Mouse (Mus musculus) hindbrain, postnatal 0 days (tissue): ENCODE data around the gene Med26. TPM values are rescaled to one million over a fixed set of nuclear protein-coding genes. Genes with fewer than 3 reads are reported as not detected.

Experiments used
- ATAC-seq: fragments of 200-750 bp; cut with Nextera tagmentation; 2 replicates; pipeline ENCODE4 v1.8.0; 2017; ENCODE audit warnings: mild to moderate bottlenecking, moderate TSS enrichment, moderate library complexity
- DNase-seq: peaks from one replicate; pipeline ENCODE4 v3.0.0-alpha.2; 2015; ENCODE audit warnings: low spot score
- H3K27ac ChIP-seq: fragments of 300-500 bp; sonication (generic); 2 replicates; pipeline ENCODE4 v1.5.1; 2014; ENCODE audit warnings: mild to moderate bottlenecking
- H3K27me3 ChIP-seq: fragments of 300-500 bp; sonication (generic); 2 replicates; pipeline ENCODE4 v1.6.1; 2014; ENCODE audit warnings: low read length, mixed read lengths; ENCODE audit not compliant: insufficient read depth
- H3K36me3 ChIP-seq: fragments of 300-500 bp; sonication (generic); 2 replicates; pipeline ENCODE4 v1.6.1; 2014; ENCODE audit warnings: low read length, mixed read lengths; ENCODE audit not compliant: insufficient read depth
- H3K4me1 ChIP-seq: fragments of 300-500 bp; sonication (generic); 2 replicates; pipeline ENCODE4 v1.6.1; 2014; ENCODE audit warnings: antibody characterized with exemption, low read length, mixed read lengths; ENCODE audit not compliant: insufficient read depth
- H3K4me2 ChIP-seq: fragments of 300-500 bp; sonication (generic); 2 replicates; pipeline ENCODE4 v1.6.1; 2014; ENCODE audit warnings: low read depth, mild to moderate bottlenecking, low read length, moderate library complexity, mixed read lengths
- H3K4me3 ChIP-seq: fragments of 300-500 bp; sonication (generic); 2 replicates; pipeline ENCODE4 v1.5.1; 2014; ENCODE audit warnings: low read length
- H3K9ac ChIP-seq: fragments of 300-500 bp; sonication (generic); replicated peaks from 2 replicates; pipeline ENCODE4 v1.6.1; 2014; ENCODE audit warnings: mild to moderate bottlenecking, low read length, moderate library complexity, mixed read lengths
- H3K9me3 ChIP-seq: fragments of 300-500 bp; sonication (generic); 2 replicates; pipeline ENCODE4 v1.6.1; 2016; ENCODE audit warnings: low read length, mixed read lengths
- CTCF ChIP-seq: IDR thresholded peaks from 2 replicates; pipeline ENCODE4 v1.5.1; 2016; ENCODE audit warnings: antibody characterized with exemption, control low read depth, low read depth
- WGBS: fragments of 180-500 bp; shearing (Covaris S2); extraction: QIAGEN DNeasy Blood & Tissue Kit; methylation state at CpG from one replicate; pipeline ENCODE4 v1.1.7; 2014; 5-methylcytosine and 5-hydroxymethylcytosine counted together
- polyA plus RNA-seq: library from polyadenylated mRNA; unstranded; fragments of >200 nt; fragmentation: Nextera tagmentation; extraction: Ambion mirVana; gene quantifications from 2 replicates; pipeline ENCODE4 v1.2.1, GENCODE M21; 2015
- total RNA-seq: library from RNA; depleted of rRNA; stranded (reverse); fragments of >200 nt; gene quantifications from 2 replicates; pipeline ENCODE4 v1.2.3, GENCODE M21; 2014

The Med26 gene
- total and polyA plus RNA-seq, 2 experiments from 2014 or later: 15.2 to 15.5 TPM

DNA sequence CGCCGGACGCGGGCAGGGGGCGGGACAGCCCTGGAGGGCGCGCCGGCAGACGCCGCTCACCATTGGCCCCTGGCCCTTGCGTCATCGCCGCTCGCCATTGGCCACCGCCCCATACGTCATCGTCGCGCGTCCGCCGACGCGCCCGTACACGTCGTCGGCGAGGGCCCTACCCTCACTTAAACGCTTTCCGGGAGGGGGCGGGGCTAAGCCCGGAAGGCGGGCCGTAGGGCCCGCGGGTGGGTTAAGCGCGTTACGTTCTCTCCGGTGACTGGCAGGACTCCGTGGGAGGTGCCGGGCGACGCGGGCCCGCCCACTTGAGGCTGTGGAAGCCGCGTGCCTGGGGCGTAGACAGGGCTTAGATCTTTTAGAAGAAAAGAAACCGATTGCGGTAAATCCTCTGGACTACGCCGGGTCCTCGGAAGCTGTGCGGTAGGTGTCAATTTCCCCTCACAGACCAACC, 55.4 kb downstream of the Med26 start:
- peaks cover 20% of the 10 kb centered on the region for H3K4me1 ChIP-seq
- peak overlapping the region; percentile 85 for H3K27ac ChIP-seq
- no peaks in the 10 kb centered on the region for H3K27me3 ChIP-seq
- H3K36me3 ChIP-seq: peaks cover 26% of the 10 kb centered on the region
- H3K9ac ChIP-seq: peak overlapping the region; percentile 81
- ATAC-seq (peak; percentile 98), DNase-seq (peak; percentile 100)
- under 1% methylated on average over 53 of the region's 56 CpGs for WGBS
- H3K9me3 ChIP-seq: no peaks in the 10 kb centered on the region
- peak overlapping the region; percentile 91 for H3K4me3 ChIP-seq
- no peak for TF ChIP-seq CTCF
- H3K4me2 ChIP-seq: peak overlapping the region; percentile 89

DNA sequence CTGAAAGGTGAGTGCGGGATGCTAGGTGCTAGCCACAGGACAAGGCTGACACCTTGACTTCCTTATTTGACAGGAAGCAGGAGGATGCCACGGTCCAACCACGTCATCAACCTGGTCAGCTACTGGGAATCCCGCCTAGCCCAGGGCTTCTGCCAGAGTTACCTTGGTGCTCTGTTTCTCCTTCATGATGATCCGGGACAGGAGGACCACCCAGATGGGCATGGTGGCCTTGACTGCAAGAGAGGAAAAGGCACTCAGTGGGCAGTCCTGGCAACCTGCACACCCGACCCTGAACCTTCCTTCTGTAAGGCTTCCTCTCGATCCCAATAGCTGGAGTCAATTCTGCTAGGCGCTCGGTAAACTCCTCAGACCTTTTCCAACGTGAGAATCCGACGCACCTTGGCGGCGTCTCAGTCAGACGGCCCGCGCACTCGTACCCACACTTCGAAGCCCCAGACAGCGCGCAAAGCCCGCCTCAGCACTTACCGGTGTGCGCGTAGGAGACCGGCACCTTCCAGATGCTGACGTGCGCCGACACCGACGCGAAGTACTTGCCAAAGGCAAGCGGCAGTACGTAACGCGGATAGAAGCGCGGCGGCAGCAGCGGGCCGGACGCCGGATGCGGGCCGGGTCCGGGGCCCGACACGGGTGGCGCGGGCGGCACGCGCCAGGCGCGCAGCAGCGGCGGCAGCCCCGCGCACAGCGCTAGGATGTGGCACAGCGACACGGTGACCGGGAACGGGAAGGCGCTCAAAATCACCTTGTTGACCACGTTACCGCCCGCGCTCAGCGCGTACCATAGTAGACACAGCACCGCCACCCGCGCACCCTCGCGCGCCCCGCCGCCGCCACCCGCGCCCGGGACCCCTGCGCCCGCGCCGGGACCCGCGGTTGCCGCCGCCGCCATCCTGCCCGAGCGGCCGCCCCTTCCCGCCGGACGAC, 56.1 kb downstream of the Med26 start, which contains the start of gene Slc35e1:
Slc35e1 (minus strand) TSS at position 935 of the 942 bp plus-strand sequence.
- WGBS: 1% methylated on average over 91 of the region's 98 CpGs
- peak within 1 kb of the TSS; percentile 91 for H3K4me3 ChIP-seq
- ATAC-seq: peak; percentile 68
- peak within 1 kb of the TSS; percentile 81 for H3K9ac ChIP-seq
- no peak for TF ChIP-seq CTCF
- H3K9me3 ChIP-seq: no peaks in the 10 kb centered on the region
- no peak for DNase-seq
- H3K4me1 ChIP-seq: peaks cover 20% of the 10 kb centered on the region
- H3K36me3 ChIP-seq: peaks cover 26% of the 10 kb centered on the region
- H3K4me2 ChIP-seq: peak within 1 kb of the TSS; percentile 89
- peak within 1 kb of the TSS; percentile 85 for H3K27ac ChIP-seq
- H3K27me3 ChIP-seq: no peaks in the 10 kb centered on the region

GRCm38 (mm10) chr8:72491017-72491416, 57.1 kb downstream of the Med26 start:
- Histone ChIP-seq H3K4me2 (peak overlapping the region; percentile 89; the same call in 1 of the 2 replicates), H3K27me3 (no peaks in the 10 kb centered on the region), H3K36me3 (peaks cover 24% of the 10 kb centered on the region), H3K4me3 (peak overlapping the region; percentile 91; the same call in 1 of the 2 replicates), H3K9ac (no peak overlapping the region), H3K27ac (no peak overlapping the region), H3K9me3 (no peaks in the 10 kb centered on the region), H3K4me1 (peaks cover 20% of the 10 kb centered on the region)
- 85% methylated on average over 2 of the region's 2 CpGs for WGBS
- no peak for TF ChIP-seq CTCF
- DNase-seq (no peak), ATAC-seq (no peak)

DNA sequence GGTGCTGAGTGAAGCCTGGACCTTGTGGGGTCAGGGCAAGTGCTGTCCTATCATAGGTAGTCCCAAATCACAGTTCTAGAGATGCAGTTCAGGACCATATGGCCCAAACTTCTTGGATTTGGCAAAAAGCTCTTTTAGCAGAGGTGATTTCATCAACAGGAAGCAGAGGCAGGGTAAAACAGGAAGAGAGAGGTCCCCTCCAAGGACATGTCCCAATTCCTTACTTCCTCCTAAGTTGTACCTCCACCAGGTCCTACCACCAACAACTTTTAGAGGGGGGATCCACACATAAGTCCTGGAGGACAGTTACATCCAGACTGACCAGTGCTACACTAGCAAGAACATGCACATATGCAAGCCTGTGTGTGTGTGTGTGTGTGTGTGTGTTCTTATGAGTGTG, 61.1 kb downstream of the Med26 start:
- no peak overlapping the region for H3K4me3 ChIP-seq
- H3K36me3 ChIP-seq: peaks cover 30% of the 10 kb centered on the region
- no peaks in the 10 kb centered on the region for H3K9me3 ChIP-seq
- no peak overlapping the region for H3K27ac ChIP-seq
- ATAC-seq (no peak), DNase-seq (no peak)
- peaks cover 14% of the 10 kb centered on the region; the same call in 1 of the 2 replicates for H3K4me1 ChIP-seq
- TF ChIP-seq CTCF: no peak
- no peak overlapping the region for H3K9ac ChIP-seq
- H3K4me2 ChIP-seq: no peak overlapping the region
- H3K27me3 ChIP-seq: no peaks in the 10 kb centered on the region

GRCm38 (mm10) chr8:72485456-72486199, 62.4 kb downstream of the Med26 start:
- 81% methylated on average over 6 of the region's 6 CpGs for WGBS
- H3K4me2 ChIP-seq: no peak overlapping the region

GRCm38 (mm10) chr8:72474826-72475546, 73.1 kb downstream of the Med26 start, which contains the start of gene Cherp:
Cherp (minus strand) TSS chr8:72475226.
- Histone ChIP-seq H3K27ac (peak within 1 kb of the TSS; percentile 91), H3K9ac (peak within 1 kb of the TSS; percentile 79), H3K4me2 (peak within 1 kb of the TSS; percentile 96), H3K27me3 (no peaks in the 10 kb centered on the region), H3K4me3 (peak within 1 kb of the TSS; percentile 88), H3K9me3 (no peaks in the 10 kb centered on the region), H3K4me1 (peaks cover 5% of the 10 kb centered on the region; the same call in 1 of the 2 replicates), H3K36me3 (peaks cover 20% of the 10 kb centered on the region)
- ATAC-seq: peak; percentile 97
- WGBS: under 1% methylated on average over 79 of the region's 80 CpGs
- TF ChIP-seq CTCF: 0 out of 2 replicates have a peak, but pooled peaks have one; percentile 9
- DNase-seq: peak; percentile 99

More at GRCm38 (mm10) chr8:72485456-72486199, 62.4 kb downstream of the Med26 start:
- Histone ChIP-seq H3K27me3 (no peaks in the 10 kb centered on the region), H3K9ac (no peak overlapping the region), H3K36me3 (peaks cover 30% of the 10 kb centered on the region), H3K9me3 (no peaks in the 10 kb centered on the region), H3K4me1 (0 out of 2 replicates have a peak, but pooled peaks cover 3% of the 10 kb centered on the region), H3K27ac (no peak overlapping the region), H3K4me3 (no peak overlapping the region)
- peak; percentile 39 for TF ChIP-seq CTCF
- ATAC-seq (no peak), DNase-seq (peak; percentile 27)
